Mouse (Mus musculus): ENCODE measurements around the gene Mbnl2. TPM values are rescaled to one million over a fixed set of nuclear protein-coding genes. Genes with fewer than 3 reads are reported as not detected.

Gene Mbnl2
- 10 to 100 TPM; 44.6 to 46.0 TPM for polyA plus RNA-seq (2017; shearing (Covaris generic))

DNA sequence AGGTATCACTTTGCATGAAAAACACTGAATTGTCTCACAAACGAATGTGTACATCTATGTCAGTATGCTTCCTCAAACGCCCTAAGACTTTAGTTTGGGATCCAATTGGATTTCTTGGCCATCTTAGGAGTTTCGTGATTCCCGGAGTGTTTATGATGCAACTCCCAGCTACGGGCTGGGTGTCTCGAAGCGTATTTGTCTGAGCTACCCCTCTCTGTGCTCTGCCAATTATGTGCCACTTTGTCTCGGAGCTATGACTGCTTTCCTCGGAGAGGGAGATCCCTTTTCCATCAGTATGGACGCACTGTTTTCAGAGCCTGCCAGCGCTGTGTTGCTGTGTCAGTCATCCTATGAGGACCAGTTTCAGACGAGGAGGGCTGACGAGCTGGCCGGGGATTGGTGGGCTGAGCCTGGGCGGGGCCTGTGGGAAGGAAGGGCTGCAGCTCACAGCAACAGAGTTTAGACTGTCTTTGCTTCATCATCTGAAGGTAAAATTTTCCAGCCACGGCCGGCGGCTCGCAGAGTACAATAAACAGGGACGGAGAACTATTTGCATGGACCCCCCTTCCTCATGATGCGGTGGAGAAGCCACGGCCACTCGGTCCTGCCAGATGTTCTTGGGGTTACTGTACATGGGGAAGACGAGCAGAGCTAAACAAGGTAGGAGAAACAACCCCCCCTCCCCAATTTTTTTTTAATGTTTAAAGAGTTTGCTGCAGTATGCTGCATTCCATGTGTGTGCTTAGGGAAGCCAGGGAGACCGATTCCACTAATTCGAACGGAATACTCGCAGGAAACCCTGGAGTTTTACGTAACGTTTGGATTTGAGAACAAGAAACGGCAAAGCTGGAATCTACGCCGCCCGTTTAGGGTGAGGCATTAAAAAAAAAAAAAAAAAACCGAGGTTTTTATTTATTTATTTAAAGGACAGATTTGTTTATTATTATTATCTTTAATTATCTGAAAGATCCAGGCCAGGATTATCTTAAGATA, at the start of gene Mbnl2:
Gene Mbnl2 (plus strand): TSS at position 424 of the 993 bp plus-strand sequence.
- ATAC-seq, result peak; percentile 97

DNA sequence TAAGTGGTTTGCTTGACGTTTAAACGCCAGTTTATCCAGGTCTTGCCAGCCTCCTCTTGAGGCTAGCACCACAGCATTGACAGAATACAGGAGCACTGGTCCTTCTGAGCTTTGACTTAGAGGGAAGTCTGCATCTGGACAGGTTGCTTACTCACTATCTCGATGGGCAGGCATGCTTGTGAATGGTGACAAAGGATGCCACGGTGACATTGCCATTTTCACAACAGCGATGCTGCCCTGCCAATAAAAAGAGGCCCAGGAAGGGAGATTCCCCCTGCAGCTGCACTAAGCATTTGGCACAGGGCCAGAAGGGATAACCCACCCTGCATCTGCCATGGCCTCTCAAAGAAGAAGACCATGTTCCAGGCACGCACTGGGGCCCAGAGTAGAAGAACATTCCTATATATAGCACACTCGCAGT, 43.4 kb upstream of the Mbnl2 start:
- ATAC-seq, result no peak

DNA sequence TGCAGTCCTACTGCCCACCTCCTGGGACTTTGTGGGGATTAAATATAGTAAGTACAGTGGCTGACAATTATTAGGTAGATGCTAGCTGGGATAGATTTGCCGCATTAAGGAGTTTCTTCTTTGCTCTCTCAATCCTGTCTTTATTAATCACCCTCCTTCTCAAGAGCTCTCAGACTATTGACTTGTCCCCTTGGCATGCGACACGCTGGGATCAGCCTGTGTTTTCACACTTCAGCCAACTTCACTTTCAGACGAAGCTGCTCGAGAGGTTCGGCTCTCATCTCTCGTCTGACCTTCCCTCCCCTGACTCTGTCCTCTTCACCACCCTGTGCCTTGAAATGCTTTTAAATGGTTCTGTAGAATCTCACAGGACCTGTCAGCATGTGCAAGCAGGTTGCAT, 39.9 kb upstream of the Mbnl2 start:
- ATAC-seq, result no peak

DNA sequence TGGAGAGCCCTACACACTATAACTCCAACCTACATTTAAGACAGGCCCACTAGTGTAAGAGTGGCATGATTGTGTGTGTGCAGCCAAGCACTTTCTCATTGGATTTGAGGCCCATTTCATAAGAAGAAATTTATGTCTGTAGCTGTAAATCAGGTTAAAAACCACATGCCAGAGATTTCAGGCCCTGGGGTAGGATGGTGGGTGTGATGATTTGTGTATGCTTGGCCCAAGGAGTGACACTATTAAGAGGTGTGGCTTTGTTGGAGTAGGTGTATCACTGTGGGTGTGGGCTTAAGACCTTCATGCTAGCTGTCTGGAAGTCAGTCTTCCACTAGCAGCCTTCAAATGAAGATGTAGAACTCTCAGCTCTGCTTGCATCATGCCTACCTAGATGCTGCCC, 37.0 kb upstream of the Mbnl2 start:
- no peak for ATAC-seq

DNA sequence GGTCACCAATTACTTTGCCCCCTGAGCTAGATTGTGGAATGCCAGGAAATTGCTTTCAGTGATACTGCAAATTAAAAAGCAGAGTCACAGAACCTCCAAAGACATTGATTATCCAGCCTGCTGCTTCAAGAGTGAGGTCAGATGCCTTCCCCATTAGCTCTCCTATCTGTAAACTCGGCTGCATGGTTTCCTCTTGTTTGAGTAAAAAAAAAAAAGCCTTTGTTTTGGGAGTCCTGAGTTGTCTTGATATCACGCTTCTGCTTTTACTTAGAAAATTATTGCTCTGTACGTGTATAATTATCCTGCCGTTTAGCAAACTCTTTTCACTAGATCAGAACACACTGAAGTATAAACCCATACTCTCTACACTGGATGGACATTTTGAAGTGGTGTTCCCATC, 35.3 kb upstream of the Mbnl2 start:
- ATAC-seq, result no peak

DNA sequence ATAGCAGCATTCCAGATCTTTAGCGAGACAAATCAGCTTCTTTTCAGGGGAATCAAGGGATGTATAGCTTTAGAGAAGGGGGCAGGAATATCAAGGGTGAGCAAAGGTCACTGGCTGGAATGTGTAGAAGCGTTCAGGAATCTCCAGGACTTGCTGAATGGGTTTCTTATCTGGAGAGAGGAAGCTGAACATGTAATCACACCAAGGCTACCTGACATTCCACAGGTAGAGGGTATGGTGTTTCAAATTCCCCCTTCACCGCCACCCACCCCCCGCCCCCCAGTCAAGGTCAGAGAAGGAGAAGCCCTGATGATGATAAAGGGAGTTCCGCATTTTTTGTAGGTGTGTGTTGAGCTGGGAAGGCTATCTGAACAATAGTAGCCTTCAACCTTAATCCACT, 32.8 kb upstream of the Mbnl2 start:
- no peak for ATAC-seq

DNA sequence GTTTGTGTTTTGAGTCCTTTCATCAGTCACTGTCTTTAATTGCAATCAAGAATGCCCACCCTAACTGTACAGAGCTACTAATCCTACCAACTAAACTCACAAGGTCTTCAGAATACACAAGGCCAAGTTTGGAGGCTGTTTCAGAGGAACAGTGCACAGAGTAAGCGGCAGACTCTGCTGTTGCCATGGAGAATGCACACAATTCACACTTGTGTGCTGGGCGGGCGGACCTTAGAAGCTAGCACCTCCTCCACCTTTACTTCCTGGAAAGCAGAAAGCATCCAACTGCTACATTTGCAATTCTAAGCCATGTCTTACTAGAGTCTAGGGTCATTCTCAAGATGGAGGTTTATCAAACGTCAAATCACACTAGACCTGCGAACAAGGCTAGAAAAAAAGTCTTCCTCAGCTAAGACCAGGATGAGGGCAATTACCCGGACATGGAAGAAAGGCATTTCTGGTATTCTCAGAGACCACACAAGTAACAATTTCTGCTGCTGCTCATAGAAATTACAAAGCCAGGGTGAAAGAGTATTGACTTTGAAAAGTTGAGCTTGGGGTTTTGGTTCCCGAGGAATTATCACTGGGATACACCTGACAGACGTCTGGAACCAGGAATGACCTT, 30.3 kb upstream of the Mbnl2 start:
- ATAC-seq, result no peak

DNA sequence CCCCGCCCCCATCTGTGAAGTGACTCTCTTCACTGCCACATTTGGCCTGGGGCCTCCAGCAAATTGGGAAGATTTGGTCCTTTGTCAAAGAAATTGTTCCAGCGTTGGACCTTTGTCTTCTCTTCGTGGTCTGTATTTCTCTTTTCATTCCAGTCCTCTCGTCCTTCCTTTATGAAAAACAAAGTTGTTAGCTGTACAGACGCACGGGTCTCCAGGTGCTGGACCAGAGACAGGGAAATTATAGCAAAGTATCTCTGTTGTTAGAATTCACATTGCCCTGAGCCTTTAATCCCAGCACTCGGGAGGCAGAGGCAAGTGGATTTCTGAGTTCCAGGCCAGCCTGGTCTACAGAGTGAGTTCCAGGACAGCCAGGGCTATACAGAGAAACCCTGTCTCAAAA, 22.1 kb upstream of the Mbnl2 start:
- no peak for ATAC-seq

DNA sequence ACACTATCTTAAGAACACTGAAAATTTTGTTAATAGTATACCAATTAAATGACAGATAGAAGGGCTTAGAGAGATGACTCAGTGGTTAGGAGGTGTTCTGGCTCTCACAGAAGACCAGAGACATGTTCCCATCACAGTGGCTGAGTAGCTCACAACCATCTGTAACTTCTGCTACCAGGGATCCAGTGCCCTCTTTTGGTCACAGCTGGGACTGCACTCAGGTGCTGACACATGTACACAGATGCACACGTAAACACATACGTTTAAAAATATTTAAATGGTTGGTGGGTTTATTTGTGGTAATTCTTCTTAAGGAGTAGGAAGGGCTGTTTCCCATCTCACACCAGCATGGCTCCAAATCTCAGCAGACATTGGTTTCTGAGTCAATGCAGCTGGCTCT, 19.3 kb upstream of the Mbnl2 start:
- ATAC-seq, result no peak

DNA sequence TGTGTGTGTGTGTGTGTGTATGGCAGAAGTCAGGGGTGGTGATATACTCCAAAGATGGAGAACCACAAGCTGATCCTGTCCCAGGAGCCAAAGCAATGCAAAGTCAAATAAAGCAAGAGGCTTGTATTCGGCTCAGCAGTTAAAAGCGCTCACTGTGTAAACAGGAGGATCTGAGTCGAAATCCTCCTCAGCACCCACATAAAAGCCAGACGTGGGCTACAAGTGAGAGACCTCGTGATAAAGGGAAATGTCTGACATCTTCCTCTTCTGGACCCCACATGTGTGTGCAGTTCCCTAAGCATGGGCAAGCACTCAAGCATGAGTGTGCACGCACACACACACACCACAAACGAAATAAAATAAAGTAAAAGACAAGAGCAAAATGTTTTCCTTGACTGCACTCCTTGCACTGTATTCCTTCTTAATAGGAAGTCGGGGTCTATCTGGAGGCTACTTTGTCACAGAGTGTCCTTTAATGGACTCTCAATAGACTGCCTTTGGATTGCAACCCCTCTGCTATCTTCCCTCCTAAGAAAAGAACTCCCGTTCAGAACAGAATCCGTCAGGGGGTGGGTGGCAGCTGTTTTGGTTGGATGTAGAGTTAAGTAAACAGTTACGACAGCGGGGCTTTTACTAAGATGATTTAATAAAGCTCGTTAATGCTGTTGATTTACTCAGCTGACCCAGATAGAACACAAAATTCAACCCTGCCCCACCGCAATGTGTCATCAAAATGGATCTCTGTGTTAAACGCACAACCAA, 18.7 kb upstream of the Mbnl2 start:
- no peak for ATAC-seq

DNA sequence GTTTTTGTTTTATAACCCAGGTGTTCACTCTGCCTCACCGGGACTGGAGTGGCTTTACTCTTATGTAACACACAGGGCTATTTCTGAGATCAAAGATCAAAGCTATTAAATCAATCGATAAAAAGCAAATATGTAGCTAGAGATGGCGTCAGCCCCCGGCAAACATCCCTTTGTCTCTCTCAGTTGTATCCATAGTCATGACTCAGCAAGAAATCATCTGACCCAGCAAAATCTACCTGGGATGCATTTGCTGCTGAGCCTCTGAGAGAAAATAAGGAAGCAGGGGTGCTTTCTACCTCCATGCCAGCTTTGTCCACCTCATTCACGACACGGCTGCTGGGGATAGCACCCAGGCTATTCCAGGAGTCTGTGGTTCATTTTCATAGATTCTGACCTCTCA, 18.0 kb upstream of the Mbnl2 start:
- ATAC-seq, result no peak

DNA sequence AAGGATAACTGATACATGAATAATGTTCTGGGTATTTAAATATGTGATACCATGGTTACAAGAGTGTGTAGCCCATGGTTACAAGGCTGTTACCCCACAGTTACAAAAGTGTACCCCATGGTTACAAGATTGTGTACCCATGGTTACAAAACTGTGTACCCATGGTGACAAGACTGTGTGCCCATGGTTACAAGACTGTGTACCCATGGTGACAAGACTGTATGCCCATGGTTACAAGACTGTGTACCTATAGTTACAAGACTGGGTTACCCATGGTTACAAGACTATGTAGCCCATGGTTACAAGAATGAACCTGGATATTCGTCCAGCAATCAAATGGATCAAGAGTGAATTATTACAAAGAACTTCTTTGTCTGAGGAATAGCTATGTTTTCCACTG, 16.0 kb upstream of the Mbnl2 start:
- no peak for ATAC-seq

DNA sequence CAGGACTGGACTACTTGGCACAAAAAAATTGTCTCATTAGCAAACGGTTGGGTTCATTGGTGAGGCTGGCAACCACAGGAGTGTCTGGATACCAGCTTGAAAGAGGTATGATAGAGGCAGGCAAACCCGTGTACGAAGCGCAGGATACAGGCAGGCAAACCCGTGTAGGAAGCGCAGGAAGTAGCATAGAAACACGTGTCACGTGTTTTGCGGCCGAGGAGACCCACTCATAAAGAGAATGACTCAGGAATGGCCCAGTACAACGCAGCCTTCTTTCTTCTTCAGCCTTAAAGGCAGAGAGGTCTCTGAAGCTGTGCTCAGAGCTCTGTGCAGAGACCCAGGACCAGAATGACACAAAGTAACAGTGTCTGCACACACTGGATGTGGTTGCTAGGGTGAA, 13.9 kb upstream of the Mbnl2 start:
- ATAC-seq, result no peak

DNA sequence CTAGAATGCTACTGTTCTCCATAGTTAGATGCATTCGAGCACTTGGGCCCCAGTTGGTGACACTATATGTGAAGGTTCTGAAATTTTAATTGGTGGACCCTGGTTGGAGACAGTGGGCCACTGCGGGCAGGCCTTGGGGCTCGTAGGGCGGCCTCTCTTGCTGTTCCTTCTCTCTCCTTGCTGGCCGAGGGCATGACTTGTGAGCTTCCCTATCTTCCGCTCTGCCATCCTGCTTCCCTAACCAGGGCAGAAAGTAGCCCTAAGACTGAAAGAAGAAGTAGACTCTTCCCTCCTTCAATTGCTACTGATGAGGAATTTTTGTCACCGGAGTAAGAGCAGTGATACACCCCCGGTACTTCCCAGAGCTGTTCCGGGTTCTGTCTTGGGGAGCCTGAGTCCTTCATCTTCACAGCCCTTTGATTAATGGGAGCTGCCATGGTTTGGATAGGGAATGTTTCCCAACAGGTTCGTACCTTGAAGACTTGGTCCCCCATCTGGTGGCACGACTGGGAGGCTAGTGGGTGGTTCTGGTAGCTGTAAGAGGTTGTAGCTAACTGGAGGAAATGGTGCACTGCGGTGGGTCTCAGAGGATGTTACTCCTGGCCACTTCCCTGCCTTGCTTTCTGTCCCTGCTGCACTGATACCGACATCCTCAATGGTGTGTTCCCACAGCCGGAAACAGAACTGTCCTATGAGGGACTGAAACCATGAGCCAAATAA, 12.6 kb upstream of the Mbnl2 start:
- ATAC-seq, result no peak

DNA sequence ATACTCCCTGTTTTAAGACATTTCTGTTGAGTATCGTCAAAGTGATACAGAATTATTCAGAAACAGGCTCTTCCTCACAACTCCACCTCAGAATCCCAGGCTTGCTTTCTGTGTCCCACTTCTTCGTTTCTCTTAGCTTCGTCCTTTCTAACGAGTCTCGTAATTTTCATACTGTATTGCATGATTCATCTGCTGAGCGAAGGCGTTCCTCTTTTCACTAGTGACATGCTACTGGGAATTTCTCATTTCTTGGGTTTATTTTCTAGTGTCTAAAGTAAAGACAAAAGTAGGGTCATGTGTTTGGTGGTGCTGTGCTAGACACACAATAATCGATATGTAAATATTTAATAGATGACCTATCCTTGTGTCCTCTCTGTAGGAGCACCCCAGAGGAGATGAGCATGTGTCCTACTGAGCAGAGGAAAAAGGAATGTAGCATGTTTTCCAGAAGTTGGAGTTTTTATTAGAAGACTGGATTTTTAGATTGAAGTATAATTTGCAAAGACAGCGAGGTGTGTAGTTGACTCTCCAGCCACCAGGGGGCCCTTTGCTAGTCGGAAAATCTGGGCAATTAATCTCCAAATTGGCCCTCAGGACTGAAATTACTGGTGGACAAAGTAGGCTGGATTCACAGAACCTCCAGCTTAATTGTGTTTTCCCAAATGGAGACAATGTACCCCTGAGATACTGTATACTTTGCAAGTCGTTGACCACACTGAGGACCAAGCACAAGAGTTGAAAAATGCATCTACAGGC, 11.9 kb upstream of the Mbnl2 start:
- peak; percentile 63 for ATAC-seq

DNA sequence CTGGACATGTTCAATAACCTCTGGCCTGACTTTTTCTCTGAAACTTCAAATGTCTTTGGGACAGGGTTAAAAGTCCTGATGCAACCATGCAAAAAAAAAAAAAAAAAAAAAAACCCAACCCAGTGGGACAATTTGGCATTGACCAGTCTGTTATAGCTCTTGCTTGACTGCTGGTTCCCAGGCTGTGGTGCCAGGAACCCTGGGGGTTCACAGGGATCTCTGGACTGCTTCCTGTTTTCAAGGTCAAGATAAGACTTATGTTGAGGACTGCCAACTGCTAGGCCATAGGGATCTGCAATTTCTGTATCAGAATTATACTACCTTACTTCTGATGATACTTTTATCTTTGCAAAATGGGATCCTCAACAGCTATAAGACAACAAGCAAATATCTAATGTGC, 9.6 kb upstream of the Mbnl2 start:
- no peak for ATAC-seq

DNA sequence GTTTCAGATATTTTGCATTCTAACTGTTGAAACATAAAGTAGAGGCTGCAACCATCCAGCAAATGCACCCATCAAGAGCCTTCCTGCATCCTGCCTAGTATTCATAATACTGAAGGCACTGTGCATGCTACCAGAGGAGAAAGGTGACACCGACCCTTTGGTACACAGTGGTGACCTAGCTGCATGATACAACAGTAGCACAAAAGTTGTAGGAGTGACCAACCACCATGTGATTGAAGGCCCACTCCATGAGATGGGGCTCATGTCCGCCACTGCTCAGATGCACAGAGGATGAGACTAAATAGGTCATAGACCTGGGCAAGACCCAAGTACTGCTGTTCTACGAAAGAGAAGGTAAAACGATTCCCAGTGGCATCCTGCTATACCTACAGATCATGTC, 8.3 kb upstream of the Mbnl2 start:
- no peak for ATAC-seq

DNA sequence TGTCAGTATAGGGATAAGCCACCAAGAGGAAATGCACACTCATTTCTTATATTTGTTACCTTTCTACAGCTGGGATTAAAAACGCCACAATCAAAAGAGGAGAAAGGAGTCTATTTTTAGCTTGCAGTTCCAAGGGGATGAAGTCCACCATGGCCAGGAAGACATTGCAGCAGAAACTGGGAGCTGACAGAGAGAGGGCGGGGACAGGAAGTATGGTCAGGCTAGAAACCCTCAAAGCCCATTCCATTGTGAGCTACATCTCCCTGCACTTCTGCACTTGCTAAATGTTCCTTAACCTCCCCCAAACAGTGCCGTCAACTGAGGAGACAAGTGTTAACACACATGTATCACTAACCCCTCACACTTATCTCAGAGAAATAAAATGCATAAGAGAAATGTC, 5.4 kb upstream of the Mbnl2 start:
- no peak for ATAC-seq

DNA sequence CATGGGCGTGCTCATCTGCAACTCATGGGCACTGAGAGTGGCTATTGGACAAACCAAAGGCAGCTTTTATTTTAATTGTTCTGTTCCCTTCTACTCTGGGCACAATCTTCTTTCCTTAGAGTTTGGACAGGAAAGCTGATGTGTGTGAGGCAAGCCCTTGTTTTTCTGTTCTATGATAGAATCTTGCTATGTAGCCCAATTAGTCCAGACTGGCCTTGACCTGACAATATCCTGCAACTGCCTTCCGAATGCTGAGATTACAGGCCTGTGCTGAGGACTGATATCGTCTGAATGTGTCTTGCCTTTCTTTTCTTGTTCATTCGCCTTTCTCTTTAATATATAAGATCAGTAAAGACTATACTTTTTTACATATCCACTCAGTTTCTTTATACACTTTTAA, 4.8 kb upstream of the Mbnl2 start:
- ATAC-seq, result no peak

DNA sequence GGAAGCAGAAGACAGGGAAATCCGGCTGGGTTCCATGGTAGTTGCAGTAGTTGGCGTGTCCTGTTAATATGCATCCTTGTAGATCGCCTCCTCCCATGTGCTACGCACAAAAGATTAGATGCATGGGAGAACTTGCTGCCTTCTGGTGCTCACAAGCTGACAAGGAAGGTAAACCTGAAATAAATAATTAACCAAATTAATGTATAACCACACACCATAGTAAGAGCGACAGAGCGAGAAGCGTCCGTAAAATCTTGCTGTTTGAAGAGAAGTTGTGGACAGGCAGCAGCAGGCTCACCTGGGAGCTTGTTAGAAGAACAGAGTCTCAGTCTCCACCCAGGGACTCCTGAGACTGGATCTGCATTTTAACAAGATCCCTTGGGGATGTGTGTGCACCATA, 4.4 kb upstream of the Mbnl2 start:
- no peak for ATAC-seq

DNA sequence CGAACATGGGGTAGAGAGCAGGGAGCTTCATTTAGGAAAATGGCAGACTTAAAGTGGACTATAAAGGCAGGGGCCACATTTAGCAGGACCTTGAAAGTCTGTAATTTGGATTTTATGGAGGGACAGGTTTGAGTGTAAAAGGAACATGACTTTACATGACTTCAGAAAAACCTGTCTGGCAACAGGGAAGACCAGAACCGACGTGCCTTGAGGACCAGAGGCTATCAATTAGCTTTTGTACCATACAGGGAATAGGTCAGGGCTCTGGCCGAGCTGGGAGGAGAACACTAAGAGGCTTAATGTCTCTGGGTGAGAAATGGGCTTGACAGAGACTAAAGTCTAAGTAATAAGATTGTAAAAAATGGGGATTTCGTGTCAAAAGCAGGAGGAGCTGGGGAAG, 1.7 kb upstream of the Mbnl2 start:
- no peak for ATAC-seq

DNA sequence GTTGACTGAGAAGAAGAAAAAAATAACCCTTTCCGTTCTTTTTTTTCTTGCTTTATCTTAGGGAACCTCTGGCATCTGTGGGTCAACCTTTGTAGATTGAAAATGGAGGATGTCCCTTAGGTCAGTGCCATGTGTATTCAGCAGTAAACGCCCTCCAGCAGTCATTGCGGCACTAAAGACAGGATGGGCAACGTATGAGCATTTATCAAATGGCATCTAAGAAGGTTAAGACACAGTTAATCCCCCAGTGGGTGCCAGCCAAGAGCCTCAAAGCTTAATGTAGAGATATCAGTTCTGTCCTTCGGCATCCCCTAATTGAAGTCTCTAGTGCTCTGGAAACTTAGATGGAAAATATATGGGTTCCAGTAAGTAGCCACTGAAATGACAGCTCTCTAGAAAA, 723 bp upstream of the Mbnl2 start:
- ATAC-seq, result no peak

All from activated CD4-positive, CD25-positive, alpha-beta regulatory T cell, adult 4 months (primary cell).